Mouse (Mus musculus) adrenal gland, postnatal 14 days (tissue): ENCODE measurements around the gene Arhgef19. TPM values are rescaled to one million over a fixed set of nuclear protein-coding genes. Genes with fewer than 3 reads are reported as not detected.
A peak's percentile ranks its signal among the peaks of the same experiment; 100 is the strongest.

Experiments used
- DNase-seq: peaks from one replicate; pipeline ENCODE4 v3.0.0; 2021; ENCODE audit warnings: mixed read lengths
- total RNA-seq: library from RNA; stranded (reverse); gene quantifications from 2 replicates; pipeline ENCODE4 v1.2.3, GENCODE M21; 2021

Gene Arhgef19
- total RNA-seq, 1 experiment from 2014 or later: 35.9 TPM

- DNase-seq: no peak
These were observed 26.8 kb downstream of the Arhgef19 start for GRCm38 (mm10) chr4:141265979-141266637.

GRCm38 (mm10) chr4:141267250-141267649 is 28.0 kb downstream of the Arhgef19 start:
- DNase-seq: no peak

DNA sequence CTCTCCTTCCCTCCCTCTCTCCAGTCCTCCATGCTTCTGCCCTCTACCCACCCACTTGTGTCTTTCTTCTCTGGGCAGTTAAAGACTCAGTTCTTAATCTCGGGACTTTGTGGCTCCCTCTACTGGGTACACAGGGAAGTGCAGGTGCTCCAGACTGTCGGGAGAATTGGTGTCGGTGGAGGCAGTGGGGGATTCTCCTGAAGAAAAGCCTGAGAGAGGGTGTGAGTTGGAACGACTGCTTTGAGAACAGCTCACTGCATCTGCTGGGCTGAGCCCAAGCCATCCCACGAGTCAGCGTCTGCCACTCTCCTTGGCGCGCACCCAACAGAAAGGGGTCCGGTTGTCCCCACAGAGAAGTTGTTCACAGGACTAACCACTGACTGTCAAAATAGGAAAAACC is 28.5 kb downstream of the Arhgef19 start:
- DNase-seq: peak; percentile 71

- DNase-seq: no peak
These were observed 29.1 kb downstream of the Arhgef19 start for GRCm38 (mm10) chr4:141268350-141268749.

- DNase-seq: no peak
These were observed 29.8 kb downstream of the Arhgef19 start for GRCm38 (mm10) chr4:141269080-141269479.

DNA sequence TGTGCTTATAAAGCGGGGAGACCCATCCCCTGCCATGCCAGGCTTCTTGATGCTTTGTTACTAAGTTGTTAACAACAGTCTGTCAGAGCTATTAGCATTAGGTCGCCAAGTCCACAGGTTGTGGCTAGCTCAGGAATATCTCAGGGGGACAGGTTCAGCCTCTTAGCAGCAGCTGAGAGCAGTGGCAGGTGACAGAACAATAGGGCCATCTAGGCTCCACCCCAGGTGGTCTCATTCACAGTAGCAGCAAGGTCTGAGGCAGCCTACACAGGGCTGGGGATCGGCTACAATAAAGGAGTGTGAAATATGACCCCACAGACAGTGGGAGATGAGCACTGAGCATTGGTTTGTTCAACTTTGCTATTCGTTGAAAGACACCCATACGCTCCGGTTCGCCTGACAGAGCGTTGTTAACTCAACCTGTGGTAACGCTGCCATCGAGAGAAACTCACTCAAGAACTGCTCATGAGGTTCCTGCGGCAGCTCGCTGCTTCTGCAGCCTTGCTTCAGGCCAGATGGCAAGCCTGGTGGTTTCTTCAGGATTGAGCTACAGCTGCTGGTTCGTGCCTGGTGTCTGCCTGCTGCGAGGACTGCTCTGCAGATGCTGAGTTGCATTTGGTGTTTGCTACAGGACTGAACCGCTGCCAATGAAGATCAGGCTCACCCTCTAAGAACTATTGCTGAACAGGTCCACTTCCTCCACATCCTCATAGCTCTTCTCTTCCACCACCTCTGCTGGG is 31.1 kb downstream of the Arhgef19 start:
- no peak for DNase-seq

DNA sequence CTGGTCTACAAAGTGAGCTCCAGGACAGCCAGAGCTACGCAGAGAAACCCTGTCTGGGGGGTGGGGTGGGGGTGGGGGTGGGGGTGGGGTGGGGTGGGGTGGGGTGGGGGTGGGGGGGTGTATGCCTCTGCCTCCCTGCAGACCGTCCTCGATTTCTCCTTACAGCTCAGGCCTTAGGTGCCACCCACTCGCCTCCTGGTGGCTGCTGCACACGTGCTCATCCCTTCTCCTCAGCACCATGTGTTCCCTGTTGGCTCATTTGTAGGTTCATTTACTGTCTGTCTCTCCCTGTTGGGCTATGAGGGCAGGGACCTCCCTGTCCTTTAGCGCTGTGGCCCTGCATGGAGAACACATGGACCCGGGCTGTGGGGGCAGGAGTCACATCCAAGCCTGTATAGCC is 31.9 kb downstream of the Arhgef19 start:
- DNase-seq: no peak

GRCm38 (mm10) chr4:141271721-141272120 is 32.4 kb downstream of the Arhgef19 start:
- peak; percentile 59 for DNase-seq

DNA sequence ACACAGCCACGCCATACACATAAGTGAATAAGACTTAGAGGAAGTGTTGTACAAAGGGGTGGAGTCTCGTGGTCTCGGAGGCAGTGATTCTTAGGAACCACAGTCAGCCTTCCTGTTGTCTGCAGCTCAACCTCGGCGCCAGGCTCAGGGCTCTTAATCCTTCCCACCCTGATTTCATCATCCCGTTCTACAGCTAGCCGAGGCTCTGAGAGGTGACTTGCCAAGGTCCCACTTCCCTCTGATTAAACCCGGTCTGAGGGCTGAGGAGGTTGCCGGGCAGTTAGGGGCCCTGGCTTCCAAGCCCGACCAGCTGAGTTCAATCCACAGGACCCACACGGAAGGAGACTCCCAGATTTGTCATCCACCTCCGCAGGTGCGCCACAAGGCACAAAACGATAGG is 33.6 kb downstream of the Arhgef19 start:
- peak; percentile 42 for DNase-seq

DNA sequence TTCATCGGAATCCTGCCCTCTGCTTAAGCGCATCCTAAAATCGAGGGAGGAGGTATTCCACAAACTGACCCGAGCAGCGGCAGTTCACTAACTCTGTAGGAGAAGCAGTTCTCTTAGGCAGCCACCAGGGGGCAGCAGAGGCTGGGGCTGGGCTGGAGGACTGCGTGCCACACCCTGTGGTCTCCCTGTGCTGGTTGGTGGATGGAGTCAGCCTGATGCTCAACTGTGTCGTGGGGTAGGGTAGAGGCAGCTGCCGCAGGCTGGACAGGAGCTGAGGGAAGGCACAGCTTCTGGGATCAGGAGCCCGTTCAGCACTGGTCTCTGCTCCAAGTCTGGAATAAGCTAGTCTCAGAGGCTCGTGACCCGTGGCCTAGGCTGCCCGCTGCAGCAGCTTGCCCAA is 34.0 kb downstream of the Arhgef19 start:
- peak; percentile 94 for DNase-seq

GRCm38 (mm10) chr4:141274485-141275341 is 35.4 kb downstream of the Arhgef19 start:
- no peak for DNase-seq

GRCm38 (mm10) chr4:141277157-141277556 is 37.9 kb downstream of the Arhgef19 start:
- no peak for DNase-seq

DNA sequence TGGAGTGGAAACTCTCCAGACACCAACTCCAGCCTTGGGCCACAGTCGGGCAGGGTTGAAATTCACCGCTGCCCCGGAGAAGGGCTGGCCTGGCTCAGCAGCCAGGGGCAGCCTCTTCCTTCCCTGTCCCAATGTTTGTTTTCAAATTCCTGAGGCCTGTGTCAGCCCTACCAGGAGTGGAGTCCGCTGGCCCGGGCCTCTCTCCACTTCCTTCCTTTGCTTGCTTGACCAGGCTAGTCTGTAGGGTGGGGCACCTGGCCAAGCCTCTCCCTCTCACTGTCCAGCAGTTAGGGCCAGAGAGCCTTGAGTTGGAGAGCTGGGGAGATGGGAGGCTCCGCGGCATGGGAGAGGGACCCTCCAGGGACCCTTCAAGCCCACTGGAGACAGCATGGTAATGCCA is 38.9 kb downstream of the Arhgef19 start:
- peak; percentile 85 for DNase-seq

DNA sequence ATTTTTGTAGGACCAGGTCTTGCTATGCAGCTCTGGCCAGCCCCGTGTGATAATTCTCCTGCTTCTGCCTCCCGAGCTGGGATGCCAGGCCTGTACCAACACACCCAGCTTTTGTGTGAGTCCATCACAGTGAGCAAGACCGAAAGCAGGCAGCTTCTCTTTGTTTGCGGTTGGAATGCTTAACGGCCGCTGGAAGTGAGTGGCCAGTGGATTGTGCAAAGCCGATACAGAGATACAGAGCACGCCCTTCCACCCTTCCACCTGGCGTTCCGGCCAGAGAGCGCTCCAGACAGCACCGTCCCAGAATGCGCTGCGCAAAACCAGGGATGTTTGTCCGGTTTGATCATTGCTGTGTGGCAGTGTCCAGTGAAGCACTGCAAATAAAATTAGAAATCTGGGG is 40.0 kb downstream of the Arhgef19 start:
- no peak for DNase-seq

- no peak for DNase-seq
These were observed 40.5 kb downstream of the Arhgef19 start for GRCm38 (mm10) chr4:141279783-141280182.

DNA sequence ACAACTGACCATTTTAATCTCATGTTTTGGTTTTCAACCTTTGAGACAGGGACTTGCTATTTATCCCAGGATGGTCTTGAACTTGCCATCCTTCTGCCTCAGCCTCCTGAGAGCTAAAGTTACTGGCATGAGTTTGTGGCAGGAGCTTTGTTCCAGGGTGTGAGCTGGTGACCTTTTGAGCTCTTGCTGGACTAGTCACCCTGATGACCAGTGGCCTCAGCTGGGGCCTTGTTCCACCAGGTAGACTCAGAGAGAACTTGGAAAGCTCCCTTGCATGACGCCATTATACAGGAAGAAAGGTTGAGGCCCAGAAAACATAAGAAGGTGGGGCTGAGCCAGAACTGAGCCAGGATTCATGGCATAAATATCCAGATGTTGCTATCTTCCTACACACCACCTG is 41.2 kb downstream of the Arhgef19 start:
- DNase-seq: no peak

GRCm38 (mm10) chr4:141281153-141281552 is 41.9 kb downstream of the Arhgef19 start:
- DNase-seq: peak; percentile 58

DNA sequence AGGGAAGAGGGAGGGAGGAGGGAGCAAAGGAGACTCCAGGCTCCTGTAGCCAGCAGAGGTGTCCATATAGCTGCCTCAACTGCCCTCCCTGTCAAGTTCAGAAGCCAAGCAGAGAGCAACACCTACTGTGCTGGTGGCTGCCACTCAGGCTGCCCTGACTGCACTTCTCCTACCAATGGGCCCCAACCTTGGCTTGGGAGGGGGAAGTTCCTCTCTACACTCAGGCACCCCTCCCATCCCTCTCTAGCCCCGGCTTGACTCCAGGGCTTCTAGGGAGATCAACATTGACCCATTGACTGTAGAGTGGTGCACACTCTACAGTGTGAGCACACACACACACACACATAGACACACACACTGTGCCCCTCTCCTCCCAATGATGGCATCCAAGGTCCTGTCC is 42.3 kb downstream of the Arhgef19 start:
- DNase-seq: no peak

DNA sequence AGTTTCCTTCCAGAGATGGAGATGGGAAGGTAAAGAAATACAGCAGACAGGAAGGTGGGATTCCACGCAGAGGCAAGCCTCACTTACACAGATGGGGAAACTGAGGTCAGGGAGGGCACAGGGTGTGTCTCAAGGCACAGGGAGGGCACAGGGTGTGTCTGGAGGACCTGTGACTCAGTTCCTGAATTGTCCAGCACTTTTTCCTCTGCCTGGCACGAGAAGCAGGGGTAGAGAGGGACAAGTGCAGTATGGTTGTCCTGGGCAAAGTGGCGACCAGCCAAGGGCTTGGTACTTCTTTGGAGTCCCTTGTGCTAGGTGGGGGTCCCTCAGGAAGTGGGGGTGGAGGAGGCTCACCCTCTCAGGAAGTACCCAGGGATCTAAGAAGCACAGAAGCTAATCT is 42.8 kb downstream of the Arhgef19 start:
- no peak for DNase-seq

DNA sequence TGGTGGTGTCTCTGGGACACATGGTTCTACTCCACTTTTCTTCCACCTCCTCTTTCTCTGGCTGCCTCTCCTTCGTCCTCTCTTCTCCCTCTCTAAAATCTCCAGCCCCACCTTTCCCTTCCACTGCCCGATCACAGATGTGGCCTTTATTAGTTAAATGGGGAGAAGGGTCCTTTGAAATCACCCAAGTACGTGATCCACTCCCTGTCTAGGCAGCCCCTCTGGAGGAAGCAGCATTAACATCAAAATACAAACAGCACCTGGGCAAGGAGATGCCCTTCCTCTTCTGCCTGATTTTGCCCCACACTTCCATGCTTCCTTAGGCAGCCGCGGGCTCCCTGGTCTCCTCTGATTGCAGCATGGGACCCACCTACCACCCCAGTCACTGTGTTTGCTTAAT is 43.3 kb downstream of the Arhgef19 start:
- DNase-seq: no peak

- DNase-seq: peak; percentile 81
These were observed 44.0 kb downstream of the Arhgef19 start for GRCm38 (mm10) chr4:141283176-141283878.

DNA sequence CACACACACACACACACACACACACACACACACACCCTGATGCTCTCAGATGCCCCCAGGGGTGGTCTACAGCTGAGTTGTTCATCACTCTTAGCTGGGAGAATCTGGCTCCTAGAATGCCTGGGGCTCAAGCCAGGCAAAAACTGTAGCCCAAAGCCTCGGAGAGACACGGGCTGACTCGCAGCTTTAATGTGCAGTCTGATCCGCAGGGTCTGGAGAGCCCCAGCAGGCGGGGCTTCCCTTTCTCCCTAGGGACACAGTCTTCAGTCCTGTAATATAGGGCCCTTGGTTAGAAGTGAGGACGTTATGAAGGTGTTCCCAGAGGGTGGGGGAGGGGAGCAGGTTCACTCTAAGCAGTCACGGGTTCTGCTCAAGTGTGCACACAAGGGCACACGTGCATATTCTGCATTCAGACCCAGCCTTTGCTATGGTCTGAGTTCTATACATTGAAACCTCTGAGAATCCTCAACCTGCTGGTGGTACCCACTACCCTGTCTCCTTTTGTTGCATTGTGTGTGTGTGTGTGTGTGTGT is 44.6 kb downstream of the Arhgef19 start:
- no peak for DNase-seq
